Mouse (Mus musculus) kidney, embryonic 16.5 days (tissue): ENCODE measurements around the gene Adcy2. TPM values are rescaled to one million over a fixed set of nuclear protein-coding genes. Genes with fewer than 3 reads are reported as not detected.

Source experiments
- ATAC-seq: fragments of 200-750 bp; cut with Nextera tagmentation; 2 replicates; pipeline ENCODE4 v1.8.0; 2017; ENCODE audit warnings: moderate TSS enrichment; ENCODE audit not compliant: low FRiP score, low TSS enrichment
- H3K27ac ChIP-seq: fragments of 300-500 bp; sonication (generic); 2 replicates; pipeline ENCODE4 v1.5.1; 2014; ENCODE audit warnings: low read length
- H3K27me3 ChIP-seq: fragments of 300-500 bp; sonication (generic); 2 replicates; pipeline ENCODE4 v1.6.1; 2014; ENCODE audit warnings: low read length, control low read depth, mixed read lengths; ENCODE audit not compliant: insufficient read depth
- H3K36me3 ChIP-seq: fragments of 300-500 bp; sonication (generic); 2 replicates; pipeline ENCODE4 v1.6.1; 2014; ENCODE audit warnings: low read length, control low read depth, mixed read lengths; ENCODE audit not compliant: insufficient read depth
- H3K4me1 ChIP-seq: fragments of 300-500 bp; sonication (generic); 2 replicates; pipeline ENCODE4 v1.6.1; 2014; ENCODE audit warnings: low read length, control low read depth, mixed read lengths; ENCODE audit not compliant: insufficient read depth
- H3K4me2 ChIP-seq: fragments of 300-500 bp; sonication (generic); replicated peaks from 2 replicates; pipeline ENCODE4 v1.6.1; 2014; ENCODE audit warnings: low read depth, low read length
- H3K4me3 ChIP-seq: fragments of 300-500 bp; sonication (generic); 2 replicates; pipeline ENCODE4 v1.5.1; 2014; ENCODE audit warnings: mild to moderate bottlenecking, low read length
- H3K9ac ChIP-seq: fragments of 300-500 bp; sonication (generic); replicated peaks from 2 replicates; pipeline ENCODE4 v1.6.1; 2014; ENCODE audit warnings: low read length
- H3K9me3 ChIP-seq: fragments of 300-500 bp; sonication (generic); 2 replicates; pipeline ENCODE4 v1.6.1; 2016; ENCODE audit warnings: low read length, control low read depth
- WGBS: fragments of 180-500 bp; shearing (Covaris S2); extraction: QIAGEN DNeasy Blood & Tissue Kit; methylation state at CpG from one replicate; pipeline ENCODE4 v1.1.7; 2014; 5-methylcytosine and 5-hydroxymethylcytosine counted together
- polyA plus RNA-seq: library from polyadenylated mRNA; unstranded; fragments of >200 nt; fragmentation: Nextera tagmentation; extraction: Ambion mirVana; gene quantifications from 2 replicates; pipeline ENCODE4 v1.2.1, GENCODE M21; 2015

Adcy2 gene
- polyA plus RNA-seq, 1 experiment from 2014 or later: 3.5 TPM

DNA sequence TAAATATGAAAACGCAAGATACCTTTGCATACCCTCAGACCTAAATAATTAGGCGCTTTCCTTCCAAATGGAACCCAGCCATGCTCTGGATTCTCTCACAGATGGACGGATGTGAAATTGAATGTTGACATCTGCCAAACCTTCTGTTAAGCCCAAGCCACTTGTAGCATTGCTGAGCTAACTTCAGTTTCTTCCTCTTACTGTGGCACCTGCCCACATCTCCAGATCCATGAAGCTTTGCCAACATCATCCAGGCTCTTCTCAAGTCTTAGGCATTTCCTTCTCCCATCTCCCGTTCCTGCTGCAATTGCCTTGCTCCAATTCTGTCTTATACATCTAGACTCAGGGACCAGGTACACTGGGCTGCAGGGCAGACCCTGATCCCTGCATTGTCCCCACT is 6.8 kb upstream of the Adcy2 start:
- Histone ChIP-seq H3K36me3 (no peaks in the 10 kb centered on the region), H3K4me3 (no peak overlapping the region)
- 90% methylated on average over 4 of the region's 4 CpGs for WGBS

DNA sequence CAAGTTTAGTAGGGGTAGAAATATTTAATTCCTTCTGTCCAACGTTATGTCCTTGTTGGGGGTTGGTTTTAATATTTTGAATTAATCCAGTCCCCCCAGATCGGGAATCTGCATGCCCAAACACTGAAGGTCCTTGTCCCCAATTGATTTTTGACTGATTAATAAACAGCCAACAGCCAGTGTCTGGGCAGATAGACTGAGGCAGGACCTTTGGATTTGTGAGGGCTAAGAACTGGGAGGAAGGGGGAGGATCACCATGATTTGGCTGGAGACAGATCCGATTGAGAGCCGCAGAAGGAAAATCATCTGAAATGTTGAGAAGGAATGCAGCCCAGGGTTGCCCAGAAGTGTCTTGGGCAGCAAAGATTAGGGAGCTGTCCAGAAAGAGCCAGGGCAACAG is 5.1 kb upstream of the Adcy2 start:
- Histone ChIP-seq H3K4me1 (peaks cover 6% of the 10 kb centered on the region; the same call in 1 of the 2 replicates), H3K4me2 (no peak overlapping the region), H3K9ac (no peak overlapping the region), H3K4me3 (no peak overlapping the region), H3K36me3 (no peaks in the 10 kb centered on the region), H3K27ac (no peak overlapping the region), H3K9me3 (no peaks in the 10 kb centered on the region), H3K27me3 (no peaks in the 10 kb centered on the region)
- ATAC-seq: no peak
- WGBS: 79% methylated on average over 4 of the region's 4 CpGs

More for the DNA sequence above, 6.8 kb upstream of the Adcy2 start:
- H3K9ac ChIP-seq: no peak overlapping the region
- no peaks in the 10 kb centered on the region for H3K4me1 ChIP-seq
- ATAC-seq: no peak
- H3K4me2 ChIP-seq: no peak overlapping the region
- no peaks in the 10 kb centered on the region for H3K27me3 ChIP-seq
- H3K27ac ChIP-seq: no peak overlapping the region
- no peaks in the 10 kb centered on the region for H3K9me3 ChIP-seq

DNA sequence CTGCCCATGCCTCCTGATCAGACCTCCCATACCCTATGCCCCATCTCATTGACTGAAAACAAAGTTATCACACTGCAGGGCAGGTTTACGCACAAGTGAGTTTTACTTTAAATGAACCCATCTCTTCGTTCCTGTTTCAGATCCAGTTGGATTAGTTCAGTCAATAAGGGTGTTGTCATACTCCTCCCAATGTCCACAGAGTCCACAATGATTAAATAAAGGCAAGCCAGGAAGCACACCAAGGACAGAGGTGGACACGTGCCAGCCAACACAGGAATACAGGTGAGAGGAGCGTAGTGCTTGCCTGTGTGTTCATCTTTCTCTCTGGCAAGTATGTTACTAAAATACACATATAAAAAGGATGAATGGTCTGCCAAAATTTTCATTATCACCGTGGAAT is 3.3 kb upstream of the Adcy2 start:
- H3K9me3 ChIP-seq: no peaks in the 10 kb centered on the region
- no peaks in the 10 kb centered on the region for H3K27me3 ChIP-seq
- no peak overlapping the region for H3K27ac ChIP-seq
- no peak overlapping the region for H3K4me3 ChIP-seq
- WGBS: 68% methylated on average over 5 of the region's 5 CpGs
- H3K4me1 ChIP-seq: peaks cover 15% of the 10 kb centered on the region
- H3K9ac ChIP-seq: no peak overlapping the region
- H3K4me2 ChIP-seq: no peak overlapping the region
- no peak for ATAC-seq
- no peaks in the 10 kb centered on the region for H3K36me3 ChIP-seq

DNA sequence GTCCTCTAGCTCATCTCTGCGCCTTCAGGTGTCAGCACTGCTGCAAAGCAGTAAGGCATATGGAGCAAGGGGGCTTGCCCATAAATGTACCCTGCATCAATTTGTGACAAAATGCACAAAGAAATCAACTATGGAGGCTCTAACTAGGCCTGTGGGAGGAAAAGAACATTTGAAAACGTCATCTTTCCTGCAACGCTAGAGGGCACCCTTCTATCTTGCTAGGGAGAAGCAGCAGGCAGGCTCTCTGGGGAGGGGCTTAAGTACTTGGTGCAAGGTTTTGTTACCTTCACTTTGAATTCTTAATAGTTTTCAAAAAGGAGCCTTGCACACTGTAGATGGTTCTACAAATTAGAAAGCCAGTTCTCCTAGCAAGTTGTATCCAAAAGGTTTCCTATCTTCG is 2.8 kb upstream of the Adcy2 start:
- Histone ChIP-seq H3K9ac (no peak overlapping the region), H3K9me3 (no peaks in the 10 kb centered on the region), H3K4me2 (no peak overlapping the region), H3K27me3 (no peaks in the 10 kb centered on the region), H3K27ac (no peak overlapping the region), H3K36me3 (no peaks in the 10 kb centered on the region), H3K4me3 (no peak overlapping the region), H3K4me1 (peaks cover 19% of the 10 kb centered on the region)
- ATAC-seq: no peak
- 18% methylated on average over 4 of the region's 4 CpGs for WGBS

DNA sequence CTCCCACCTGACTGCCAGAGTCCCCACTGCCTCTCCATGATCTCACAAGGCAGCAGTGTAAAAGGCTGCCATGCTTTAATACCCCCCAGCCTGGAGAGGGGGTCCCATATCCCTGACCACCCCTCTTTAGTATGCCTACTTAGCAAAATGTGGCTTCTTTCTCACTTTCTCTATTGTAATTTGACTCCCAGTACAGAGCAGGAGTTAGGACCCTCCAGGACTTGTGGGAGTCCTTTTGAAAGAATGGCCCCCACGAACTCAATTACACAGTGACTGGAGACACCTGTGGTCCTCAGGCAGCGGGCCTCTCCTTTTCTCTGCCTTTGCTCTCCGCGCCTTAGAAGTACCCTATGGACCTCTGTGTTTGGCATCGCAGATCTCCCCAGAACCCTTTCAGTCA is 485 bp upstream of the Adcy2 start:
- Histone ChIP-seq H3K4me1 (peaks cover 19% of the 10 kb centered on the region), H3K4me3 (peak overlapping the region; percentile 64), H3K27ac (peak overlapping the region; percentile 71), H3K4me2 (peak overlapping the region; percentile 91), H3K27me3 (0 out of 2 replicates have a peak, but pooled peaks cover 2% of the 10 kb centered on the region), H3K36me3 (no peaks in the 10 kb centered on the region), H3K9me3 (no peaks in the 10 kb centered on the region), H3K9ac (peak overlapping the region; percentile 78)
- peak; percentile 58 for ATAC-seq
- WGBS: 20% methylated on average over 5 of the region's 5 CpGs

DNA sequence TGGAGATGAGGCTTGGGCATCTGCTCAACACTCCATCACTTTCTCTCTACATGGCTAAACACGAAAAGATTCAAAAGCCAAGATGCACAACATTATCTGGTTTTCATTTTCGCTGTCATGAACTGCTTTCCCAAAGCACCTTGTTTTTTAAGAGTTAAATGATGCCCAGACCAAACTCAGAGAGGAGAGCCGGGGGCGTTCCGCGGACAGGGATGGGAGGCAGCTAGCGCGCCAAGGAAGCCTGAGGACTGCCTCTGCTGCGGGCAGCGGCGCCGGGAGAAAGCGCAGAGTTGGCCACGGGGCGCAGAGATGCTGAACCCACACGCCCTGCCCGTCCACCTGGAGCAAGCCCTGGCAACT is 803 bp downstream of the Adcy2 start:
- 1% methylated on average over 17 of the region's 17 CpGs for WGBS
- Histone ChIP-seq H3K27ac (no peak overlapping the region), H3K9me3 (no peaks in the 10 kb centered on the region), H3K27me3 (0 out of 2 replicates have a peak, but pooled peaks cover 2% of the 10 kb centered on the region), H3K4me3 (peak overlapping the region; percentile 64), H3K4me2 (peak overlapping the region; percentile 91), H3K4me1 (peaks cover 19% of the 10 kb centered on the region), H3K9ac (peak overlapping the region; percentile 78), H3K36me3 (no peaks in the 10 kb centered on the region)
- ATAC-seq: no peak; the same call in 1 of the 2 replicates

DNA sequence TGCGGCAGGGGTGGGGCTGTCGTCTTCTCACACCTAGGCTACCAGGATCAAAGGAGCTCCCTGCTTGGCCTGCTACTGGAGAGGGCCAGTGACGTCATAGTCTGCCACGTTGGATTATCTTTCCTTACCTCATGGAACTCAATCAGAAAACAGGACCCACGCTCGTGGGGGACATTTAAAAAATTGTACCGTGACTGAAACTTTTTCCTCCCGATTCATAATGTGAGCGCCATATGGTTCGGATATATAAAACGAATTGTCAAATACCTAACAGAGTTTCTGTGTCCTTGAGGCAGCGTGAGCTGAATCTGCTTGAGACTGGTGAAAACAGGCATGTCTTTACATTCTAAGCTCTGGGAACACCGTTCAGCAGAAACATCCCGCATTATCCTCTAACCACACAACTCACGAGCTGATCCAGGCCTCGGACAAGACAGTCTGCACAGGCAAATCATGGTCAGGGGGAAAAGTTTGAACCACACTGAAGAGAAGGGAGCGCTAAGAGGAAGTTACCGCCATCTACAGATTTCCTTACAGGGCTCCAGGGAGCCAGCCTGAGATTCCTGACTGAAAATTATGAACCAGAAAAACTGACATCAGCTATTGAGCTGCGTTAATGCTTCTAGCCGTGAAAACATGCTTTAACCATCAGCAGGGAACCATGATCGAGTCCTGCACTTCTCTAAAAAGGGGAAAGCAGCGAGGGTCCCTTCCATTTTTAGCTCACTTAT is 1.4 kb downstream of the Adcy2 start:
- 6% methylated on average over 22 of the region's 22 CpGs for WGBS
- Histone ChIP-seq H3K4me3 (peak overlapping the region; percentile 64), H3K27ac (no peak overlapping the region), H3K4me1 (peaks cover 19% of the 10 kb centered on the region), H3K9ac (peak overlapping the region; percentile 78), H3K27me3 (0 out of 2 replicates have a peak, but pooled peaks cover 2% of the 10 kb centered on the region), H3K9me3 (no peaks in the 10 kb centered on the region), H3K36me3 (no peaks in the 10 kb centered on the region), H3K4me2 (peak overlapping the region; percentile 91)
- no peak for ATAC-seq

DNA sequence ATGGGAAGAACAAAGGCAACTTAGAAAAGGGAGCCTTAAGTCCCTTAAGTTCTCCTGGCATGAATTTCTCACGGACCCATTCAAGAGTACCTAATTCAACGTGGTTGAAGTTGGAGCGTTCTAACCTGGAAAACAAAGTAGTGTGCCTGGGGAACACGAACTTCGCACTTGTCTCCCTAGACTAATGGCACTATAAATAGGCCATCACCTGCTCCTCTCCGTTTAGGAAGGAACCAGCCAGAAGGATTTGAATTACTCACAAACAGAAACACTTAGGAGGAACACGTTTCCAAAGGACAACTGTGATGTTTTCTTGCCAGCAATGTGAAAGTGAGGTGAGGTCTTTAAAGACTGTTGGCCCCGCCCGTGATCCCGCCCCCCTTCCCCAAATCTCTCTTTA is 2.0 kb downstream of the Adcy2 start:
- 8% methylated on average over 10 of the region's 10 CpGs for WGBS
- Histone ChIP-seq H3K4me1 (peaks cover 19% of the 10 kb centered on the region), H3K4me2 (peak overlapping the region; percentile 91), H3K9ac (peak overlapping the region; percentile 78; the same call in 1 of the 2 replicates), H3K9me3 (no peaks in the 10 kb centered on the region), H3K36me3 (no peaks in the 10 kb centered on the region), H3K27ac (no peak overlapping the region), H3K4me3 (peak overlapping the region; percentile 64), H3K27me3 (0 out of 2 replicates have a peak, but pooled peaks cover 2% of the 10 kb centered on the region)
- no peak for ATAC-seq

DNA sequence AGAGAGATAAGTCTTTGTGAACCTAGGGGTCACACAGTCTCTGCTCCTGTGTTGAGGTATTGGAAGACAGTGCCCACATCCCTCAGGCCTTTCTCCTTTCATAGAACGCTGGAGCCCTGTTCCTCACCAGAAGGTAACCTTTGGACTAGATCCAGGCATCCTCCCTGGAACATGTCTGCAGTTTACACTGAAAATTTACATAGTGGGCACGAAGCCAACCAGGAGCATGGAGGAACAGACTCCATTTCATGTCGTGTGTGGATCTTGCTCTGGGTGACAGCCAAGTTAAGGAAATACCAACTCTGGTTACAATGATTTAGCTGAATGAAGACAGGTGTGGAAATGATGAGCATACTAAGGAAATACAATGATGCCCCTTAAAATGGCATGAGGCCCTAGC is 2.7 kb downstream of the Adcy2 start:
- Histone ChIP-seq H3K36me3 (no peaks in the 10 kb centered on the region), H3K4me3 (no peak overlapping the region), H3K27ac (no peak overlapping the region), H3K27me3 (0 out of 2 replicates have a peak, but pooled peaks cover 2% of the 10 kb centered on the region), H3K9me3 (no peaks in the 10 kb centered on the region), H3K4me2 (no peak overlapping the region), H3K4me1 (peaks cover 19% of the 10 kb centered on the region), H3K9ac (no peak overlapping the region)
- no peak for ATAC-seq
- 53% methylated on average over 3 of the region's 3 CpGs for WGBS

DNA sequence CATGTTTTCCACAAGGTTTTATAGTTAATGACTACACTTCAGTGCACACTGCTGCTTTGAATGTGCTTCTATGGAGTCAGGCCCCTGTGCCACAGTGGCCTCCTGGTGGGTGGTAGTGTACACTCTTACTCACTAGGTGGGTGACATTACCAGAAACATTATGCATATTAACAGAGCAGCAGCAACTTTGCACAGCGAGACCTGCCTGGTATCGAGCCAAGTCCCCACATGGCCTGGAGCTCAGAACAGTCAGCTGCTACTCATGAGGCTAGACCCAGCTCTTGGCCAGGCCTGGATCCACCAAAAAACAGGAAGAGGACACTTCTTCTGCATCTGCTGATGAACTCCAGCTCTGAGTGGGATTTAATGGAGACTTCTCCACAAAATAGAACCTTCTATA is 13.6 kb downstream of the Adcy2 start:
- ATAC-seq: no peak
- H3K4me3 ChIP-seq: no peak overlapping the region
- no peak overlapping the region for H3K9ac ChIP-seq
- no peak overlapping the region for H3K27ac ChIP-seq
- no peaks in the 10 kb centered on the region for H3K27me3 ChIP-seq
- H3K4me2 ChIP-seq: no peak overlapping the region
- H3K4me1 ChIP-seq: no peaks in the 10 kb centered on the region
- 75% methylated on average over 2 of the region's 2 CpGs for WGBS
- no peaks in the 10 kb centered on the region for H3K9me3 ChIP-seq
- H3K36me3 ChIP-seq: no peaks in the 10 kb centered on the region
